Mouse (Mus musculus) stomach, postnatal 0 days (tissue): ENCODE measurements at regions not wholly inside any gene's neighbourhood (a gene's known extent, or its start where the extent isn't known, plus 50 kb on each side); places are given as distances from the start of the nearest gene placed in this dataset.

Experiments used
- CTCF ChIP-seq: IDR thresholded peaks from 2 replicates; pipeline ENCODE4 v1.5.1; 2016; ENCODE audit warnings: antibody characterized with exemption, low read depth, mild to moderate bottlenecking, moderate library complexity
- EP300 ChIP-seq: optimal IDR thresholded peaks from 2 replicates; pipeline ENCODE3; 2016; ENCODE audit warnings: antibody characterized with exemption

- TF ChIP-seq CTCF (no peak), EP300 (no peak)
These were observed 1050.7 kb downstream of the Cdh8 start for GRCm38 (mm10) chr8:98365378-98366095.
